Mouse (Mus musculus) gastrocnemius, postnatal 14 days (tissue): Measurements from ENCODE around the gene Nhlrc3. TPM values are rescaled to one million over a fixed set of nuclear protein-coding genes. Genes with fewer than 3 reads are reported as not detected.

Experiments used
- DNase-seq: peaks from one replicate; pipeline ENCODE4 v3.0.0; 2021; ENCODE audit warnings: mixed read lengths
- intact Hi-C: fragments of 180-260 bp; cut with DNase I; formaldehyde crosslinking; loops from one replicate; pipeline ENCODE4 v1.15.1; 2025; ENCODE audit warnings: low total_unique reads
- total RNA-seq, 2 experiments: library from RNA; stranded (reverse); gene quantifications; 2 replicates each; pipeline ENCODE4 v1.2.3; 2021

Gene Nhlrc3
- total RNA-seq, 2 experiments from 2014 or later, result 2.5 to 4.2 TPM

- intact Hi-C loops, result no loop called here
- DNase-seq, result no peak
Measured at GRCm38 (mm10) chr3:53460106-53460505, 3.0 kb downstream of the Nhlrc3 start.

GRCm38 (mm10) chr3:53457750-53458149 lies 5.4 kb downstream of the Nhlrc3 start:
- DNase-seq, result no peak
- intact Hi-C loops, result loop anchor here (10.0 kb wide), 1 partner anchor 1213 kb away; no protein-coding TSS in a partner anchor

- no peak for DNase-seq
- intact Hi-C loops, result loop anchor here (10.0 kb wide), 1 partner anchor 1210 kb away; no protein-coding TSS in a partner anchor
Measured at GRCm38 (mm10) chr3:53454984-53455383, 8.1 kb downstream of the Nhlrc3 start.

GRCm38 (mm10) chr3:53454561-53454960 lies 8.6 kb downstream of the Nhlrc3 start:
- no peak for DNase-seq
- intact Hi-C loops, result loop anchor here (10.0 kb wide), 1 partner anchor 1210 kb away; no protein-coding TSS in a partner anchor

- intact Hi-C loops, result loop anchor here (10.0 kb wide), 1 partner anchor 1209 kb away; no protein-coding TSS in a partner anchor
- no peak for DNase-seq
Measured at GRCm38 (mm10) chr3:53454005-53454404, 9.1 kb downstream of the Nhlrc3 start.

GRCm38 (mm10) chr3:53453346-53453745 lies 9.8 kb downstream of the Nhlrc3 start:
- no peak for DNase-seq
- intact Hi-C loops, result loop anchor here (10.0 kb wide), 1 partner anchor 1209 kb away; no protein-coding TSS in a partner anchor

- no peak for DNase-seq
- intact Hi-C loops, result loop anchor here (10.0 kb wide), 1 partner anchor 1208 kb away; no protein-coding TSS in a partner anchor
Measured at GRCm38 (mm10) chr3:53452351-53452750, 10.8 kb downstream of the Nhlrc3 start.

- intact Hi-C loops, result loop anchor here (10.0 kb wide), 1 partner anchor 1206 kb away; no protein-coding TSS in a partner anchor
- no peak for DNase-seq
Measured at GRCm38 (mm10) chr3:53450666-53451065, 12.5 kb downstream of the Nhlrc3 start.

GRCm38 (mm10) chr3:53448208-53448607 lies 14.9 kb downstream of the Nhlrc3 start:
- DNase-seq, result no peak
- intact Hi-C loops, result loop anchor here (5.0 kb wide), 1 partner anchor 421 kb away; no protein-coding TSS in a partner anchor

- DNase-seq, result no peak
- intact Hi-C loops, result loop anchor here (5.0 kb wide), 1 partner anchor 420 kb away; no protein-coding TSS in a partner anchor
Measured at GRCm38 (mm10) chr3:53446801-53447200, 16.3 kb downstream of the Nhlrc3 start.

- intact Hi-C loops, result loop anchor here (5.0 kb wide), 1 partner anchor 418 kb away; no protein-coding TSS in a partner anchor
- no peak for DNase-seq
Measured at GRCm38 (mm10) chr3:53445540-53445939, 17.6 kb downstream of the Nhlrc3 start.

- intact Hi-C loops, result no loop called here
- DNase-seq, result no peak
Measured at GRCm38 (mm10) chr3:53436550-53436949, 26.6 kb downstream of the Nhlrc3 start.

GRCm38 (mm10) chr3:53434610-53435009 lies 28.5 kb downstream of the Nhlrc3 start:
- intact Hi-C loops, result no loop called here
- no peak for DNase-seq

GRCm38 (mm10) chr3:53423576-53423975 lies 39.6 kb downstream of the Nhlrc3 start:
- DNase-seq, result no peak
- intact Hi-C loops, result no loop called here

- DNase-seq, result no peak
- intact Hi-C loops, result no loop called here
Measured at GRCm38 (mm10) chr3:53422691-53423090, 40.4 kb downstream of the Nhlrc3 start.

GRCm38 (mm10) chr3:53421656-53422055 lies 41.5 kb downstream of the Nhlrc3 start:
- intact Hi-C loops, result no loop called here
- DNase-seq, result no peak

- no peak for DNase-seq
- intact Hi-C loops, result no loop called here
Measured at GRCm38 (mm10) chr3:53417701-53418100, 45.4 kb downstream of the Nhlrc3 start.

GRCm38 (mm10) chr3:53416036-53416506 lies 47.1 kb downstream of the Nhlrc3 start:
- intact Hi-C loops, result no loop called here
- no peak for DNase-seq

GRCm38 (mm10) chr3:53413959-53414358 lies 49.2 kb downstream of the Nhlrc3 start:
- intact Hi-C loops, result no loop called here
- no peak for DNase-seq

GRCm38 (mm10) chr3:53413465-53413864 lies 49.7 kb downstream of the Nhlrc3 start:
- intact Hi-C loops, result no loop called here
- DNase-seq, result no peak

GRCm38 (mm10) chr3:53412259-53412658 lies 50.9 kb downstream of the Nhlrc3 start:
- DNase-seq, result no peak
- intact Hi-C loops, result no loop called here
